Mouse (Mus musculus) thymus, adult 2 months (tissue): ENCODE measurements at regions not wholly inside any gene's neighbourhood (a gene's known extent, or its start where the extent isn't known, plus 50 kb on each side); places are given as distances from the start of the nearest gene placed in this dataset.

Experiments used
- CTCF ChIP-seq: fragments of 200-500 bp; IDR thresholded peaks from 2 replicates; pipeline ENCODE4 v1.5.1; 2012; ENCODE audit warnings: mild to moderate bottlenecking, control low read depth, low read length, moderate library complexity, borderline replicate concordance; ENCODE audit not compliant: control insufficient read depth, poor library complexity, insufficient read depth; ENCODE audit errors: extremely low read depth
- POLR2A ChIP-seq: fragments of 200-500 bp; IDR thresholded peaks from 2 replicates; pipeline ENCODE4 v1.6.1; 2012; ENCODE audit warnings: mild to moderate bottlenecking, low read length, control low read depth, moderate library complexity; ENCODE audit not compliant: control insufficient read depth, poor library complexity, insufficient read depth; ENCODE audit errors: extremely low read depth

DNA sequence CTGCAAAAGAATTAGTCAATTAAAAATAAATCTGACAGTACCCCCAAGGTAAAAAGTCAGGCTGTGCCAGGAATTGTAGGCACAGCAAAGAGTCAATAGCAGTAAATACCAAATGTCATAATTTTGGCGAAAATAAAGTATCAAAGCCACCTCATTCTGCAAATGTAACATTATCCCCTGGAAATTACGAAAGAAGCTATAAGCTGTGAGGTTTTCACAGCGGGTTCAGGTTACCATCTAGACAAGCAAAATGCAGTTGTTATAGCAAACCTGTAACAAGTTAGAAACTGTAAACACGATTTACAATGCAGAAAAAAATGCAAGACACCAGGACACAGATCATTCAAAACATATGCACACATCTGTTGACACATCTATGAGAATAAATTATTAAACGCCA, 87.6 kb downstream of the Gm12728 start:
- TF ChIP-seq POLR2A (no peak), CTCF (no peak)
